Mouse (Mus musculus) CH12F3 (cell line): ENCODE results near the gene Trim80.
"Not testable (repeated sequence)": the region's sequence is repeated elsewhere in the genome, so short reads cannot be mapped to it uniquely, and the experiment has no call there.

Source experiments
- in situ Hi-C: fragments of 300-500 bp; cut with MboI; formaldehyde crosslinking; loops from 2 replicates; pipeline ENCODE4 v1.14.3; 2020; ENCODE audit warnings: low sequenced_read_pairs

Gene Trim80

GRCm38 (mm10) chr11:115427482-115428331 is 12.6 kb upstream of the Trim80 start:
- in situ Hi-C loops: no loop called here

GRCm38 (mm10) chr11:115429307-115429706 is 11.0 kb upstream of the Trim80 start:
- in situ Hi-C loops: no loop called here

GRCm38 (mm10) chr11:115430561-115430960 is 9.8 kb upstream of the Trim80 start:
- in situ Hi-C loops: no loop called here

- in situ Hi-C loops: no loop called here
These were observed 7.5 kb upstream of the Trim80 start for GRCm38 (mm10) chr11:115432814-115433213.

GRCm38 (mm10) chr11:115433342-115433741 is 7.0 kb upstream of the Trim80 start:
- in situ Hi-C loops: no loop called here

- in situ Hi-C loops: no loop called here
These were observed 4.6 kb upstream of the Trim80 start for GRCm38 (mm10) chr11:115435596-115436337.

- in situ Hi-C loops: no loop called here
These were observed 2.7 kb upstream of the Trim80 start for GRCm38 (mm10) chr11:115437571-115438122.

- in situ Hi-C loops: no loop called here
These were observed 1.0 kb upstream of the Trim80 start for GRCm38 (mm10) chr11:115439326-115439725.

- in situ Hi-C loops: no loop called here
These were observed 1.1 kb downstream of the Trim80 start for GRCm38 (mm10) chr11:115441417-115441816.

- in situ Hi-C loops: no loop called here
These were observed 6.6 kb downstream of the Trim80 start for GRCm38 (mm10) chr11:115446906-115447305.

- in situ Hi-C loops: no loop called here
These were observed 7.1 kb downstream of the Trim80 start for GRCm38 (mm10) chr11:115447321-115447885.

GRCm38 (mm10) chr11:115448075-115448474 is 7.7 kb downstream of the Trim80 start:
- in situ Hi-C loops: no loop called here

- in situ Hi-C loops: no loop called here
These were observed 8.7 kb downstream of the Trim80 start for GRCm38 (mm10) chr11:115448998-115449397.

GRCm38 (mm10) chr11:115450176-115450575 is 9.8 kb downstream of the Trim80 start:
- in situ Hi-C loops: no loop called here

GRCm38 (mm10) chr11:115451781-115452241 is 11.5 kb downstream of the Trim80 start:
- in situ Hi-C loops: no loop called here

GRCm38 (mm10) chr11:115452281-115452860 is 12.0 kb downstream of the Trim80 start:
- in situ Hi-C loops: no loop called here

GRCm38 (mm10) chr11:115453306-115453705 is 13.0 kb downstream of the Trim80 start:
- in situ Hi-C loops: no loop called here

- in situ Hi-C loops: not testable (repeated sequence)
These were observed 14.5 kb downstream of the Trim80 start for GRCm38 (mm10) chr11:115454822-115455221.

GRCm38 (mm10) chr11:115455619-115456018 is 15.3 kb downstream of the Trim80 start:
- in situ Hi-C loops: no loop called here

GRCm38 (mm10) chr11:115456182-115456581 is 15.8 kb downstream of the Trim80 start:
- in situ Hi-C loops: no loop called here

- in situ Hi-C loops: no loop called here
These were observed 17.1 kb downstream of the Trim80 start for GRCm38 (mm10) chr11:115457405-115457804.
